Mouse (Mus musculus) liver, postnatal 0 days (tissue): Measurements from ENCODE around the gene Tspan18. TPM values are rescaled to one million over a fixed set of nuclear protein-coding genes. Genes with fewer than 3 reads are reported as not detected.

Experiments used
- ATAC-seq: fragments of 200-750 bp; cut with Nextera tagmentation; 2 replicates; pipeline ENCODE4 v1.8.0; 2017; ENCODE audit warnings: mild to moderate bottlenecking, moderate library complexity
- DNase-seq: peaks from one replicate; pipeline ENCODE4 v3.0.0-alpha.2; 2016
- H3K27ac ChIP-seq: fragments of 300-500 bp; sonication (generic); 2 replicates; pipeline ENCODE4 v1.5.1; 2014; ENCODE audit warnings: antibody characterized with exemption, moderate library complexity, mild to moderate bottlenecking, low read depth
- H3K27me3 ChIP-seq: fragments of 300-500 bp; sonication (generic); 2 replicates; pipeline ENCODE4 v1.6.1; 2014; ENCODE audit warnings: low read length, control low read depth, mixed read lengths; ENCODE audit not compliant: insufficient read depth
- H3K36me3 ChIP-seq: fragments of 300-500 bp; sonication (generic); replicated peaks from 2 replicates; pipeline ENCODE4 v1.6.1; 2014; ENCODE audit warnings: mild to moderate bottlenecking, control low read depth, low read length, moderate library complexity, mixed read lengths; ENCODE audit not compliant: insufficient read depth
- H3K4me1 ChIP-seq: fragments of 300-500 bp; sonication (generic); 2 replicates; pipeline ENCODE4 v1.6.1; 2014; ENCODE audit warnings: antibody characterized with exemption, mild to moderate bottlenecking, control low read depth; ENCODE audit not compliant: insufficient read depth
- H3K4me2 ChIP-seq: fragments of 300-500 bp; sonication (generic); 2 replicates; pipeline ENCODE4 v1.6.1; 2014; ENCODE audit warnings: low read depth, mild to moderate bottlenecking, low read length, moderate library complexity, mixed read lengths
- H3K4me3 ChIP-seq: fragments of 300-500 bp; sonication (generic); 2 replicates; pipeline ENCODE4 v1.5.1; 2014; ENCODE audit warnings: low read depth, low read length
- H3K9ac ChIP-seq: fragments of 300-500 bp; sonication (generic); replicated peaks from 2 replicates; pipeline ENCODE4 v1.6.1; 2014; ENCODE audit warnings: mild to moderate bottlenecking, moderate library complexity
- H3K9me3 ChIP-seq: fragments of 300-500 bp; sonication (generic); 2 replicates; pipeline ENCODE4 v1.6.1; 2016; ENCODE audit warnings: mild to moderate bottlenecking, control low read depth, low read length, mixed read lengths
- CTCF ChIP-seq: sonication (generic); IDR thresholded peaks from 2 replicates; pipeline ENCODE4 v1.5.1; 2016; ENCODE audit warnings: antibody characterized with exemption, low read depth
- EP300 ChIP-seq: IDR thresholded peaks from 2 replicates; pipeline ENCODE4 v1.6.1; 2016; ENCODE audit warnings: antibody characterized with exemption, low read depth, mild to moderate bottlenecking
- WGBS: fragments of 180-500 bp; shearing (Covaris S2); extraction: QIAGEN DNeasy Blood & Tissue Kit; methylation state at CpG from one replicate; pipeline ENCODE4 v1.1.7; 2014; ENCODE audit not compliant: insufficient replicate concordance; 5-methylcytosine and 5-hydroxymethylcytosine counted together
- polyA plus RNA-seq: library from polyadenylated mRNA; unstranded; fragments of >200 nt; fragmentation: Nextera tagmentation; extraction: Ambion mirVana; gene quantifications from 2 replicates; pipeline ENCODE4 v1.2.1, GENCODE M21; 2015

Tspan18 gene
- polyA plus RNA-seq, 1 experiment from 2014 or later, result 2.6 TPM

DNA sequence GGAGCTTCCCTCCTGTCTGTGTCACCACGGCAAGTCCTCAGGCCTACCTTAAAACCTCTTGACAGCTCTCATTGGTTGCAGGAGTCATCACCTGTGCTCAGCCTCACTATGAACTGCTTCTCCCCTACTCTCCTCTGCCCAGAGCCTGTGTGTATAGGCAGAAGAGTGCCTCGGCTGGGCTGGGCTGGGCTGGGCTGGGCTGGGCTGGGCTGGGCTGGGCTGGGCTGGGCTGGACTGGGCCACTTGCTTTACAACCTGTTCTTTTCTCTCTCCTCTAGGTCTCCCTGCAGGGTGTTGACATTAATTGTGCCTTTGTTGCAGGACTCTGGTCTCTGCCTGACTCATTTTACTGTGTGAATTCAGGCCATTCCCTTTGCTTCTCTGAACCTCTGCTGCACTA, 23.1 kb upstream of the Tspan18 start:
- H3K9me3 ChIP-seq, result no peaks in the 10 kb centered on the region
- DNase-seq (no peak), ATAC-seq (no peak)
- WGBS, result 45% methylated on average over 2 of the region's 2 CpGs
- peaks cover 14% of the 10 kb centered on the region for H3K4me1 ChIP-seq
- no peak for TF ChIP-seq CTCF
- H3K4me3 ChIP-seq, result no peak overlapping the region
- no peak overlapping the region for H3K9ac ChIP-seq
- H3K36me3 ChIP-seq, result no peaks in the 10 kb centered on the region
- no peak overlapping the region for H3K4me2 ChIP-seq
- no peak overlapping the region for H3K27ac ChIP-seq
- H3K27me3 ChIP-seq, result no peaks in the 10 kb centered on the region

DNA sequence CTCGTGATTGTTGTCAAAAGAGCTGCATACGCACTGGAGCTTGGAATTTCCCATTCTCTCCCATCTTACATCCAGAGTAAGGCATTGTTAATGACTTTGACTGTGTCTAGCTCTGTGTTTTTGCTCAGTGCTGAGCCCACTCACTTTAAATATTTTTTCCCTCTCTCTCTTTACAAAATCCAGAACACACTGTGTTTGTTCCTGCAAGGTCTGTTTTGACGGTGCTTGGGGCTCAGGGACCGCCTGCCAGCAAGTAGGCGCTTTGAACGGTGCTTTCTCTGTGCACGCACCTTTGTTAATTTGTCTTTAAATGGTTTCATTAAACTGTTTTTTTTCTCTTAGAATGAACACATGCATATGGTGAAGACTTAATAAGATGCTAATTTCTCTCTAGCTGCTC, 21.5 kb upstream of the Tspan18 start:
- no peak overlapping the region for H3K4me3 ChIP-seq
- H3K9me3 ChIP-seq, result no peaks in the 10 kb centered on the region
- 76% methylated on average over 7 of the region's 7 CpGs for WGBS
- no peaks in the 10 kb centered on the region for H3K27me3 ChIP-seq
- ATAC-seq (no peak), DNase-seq (no peak)
- no peak overlapping the region for H3K4me2 ChIP-seq
- H3K4me1 ChIP-seq, result peaks cover 14% of the 10 kb centered on the region
- H3K9ac ChIP-seq, result no peak overlapping the region
- H3K36me3 ChIP-seq, result no peaks in the 10 kb centered on the region
- H3K27ac ChIP-seq, result no peak overlapping the region
- TF ChIP-seq EP300 (no peak), CTCF (no peak)

DNA sequence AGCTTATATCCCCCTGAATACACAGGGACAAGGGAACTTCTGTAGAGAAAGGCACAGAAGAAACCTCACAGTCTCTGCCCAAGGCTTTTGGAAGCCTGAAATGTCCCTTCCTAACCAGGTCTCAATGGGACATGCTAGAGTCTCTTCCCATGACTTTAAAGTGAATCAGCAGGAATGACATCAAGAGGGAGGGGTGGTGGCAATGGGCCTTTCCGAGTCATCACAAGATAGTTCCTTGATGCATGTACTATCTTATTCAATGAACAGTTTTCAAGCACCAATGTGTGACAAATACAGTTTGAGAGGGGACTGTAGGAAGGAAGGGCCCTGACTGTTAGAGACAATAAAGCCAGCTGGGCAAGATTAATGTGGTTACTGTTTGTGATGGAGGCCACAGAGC, 20.3 kb upstream of the Tspan18 start:
- DNase-seq (no peak), ATAC-seq (no peak)
- H3K9ac ChIP-seq, result no peak overlapping the region
- H3K36me3 ChIP-seq, result no peaks in the 10 kb centered on the region
- no peak overlapping the region for H3K4me2 ChIP-seq
- 54% methylated on average over 1 of the region's 1 CpGs for WGBS
- H3K9me3 ChIP-seq, result no peaks in the 10 kb centered on the region
- peaks cover 14% of the 10 kb centered on the region for H3K4me1 ChIP-seq
- no peak for TF ChIP-seq EP300
- TF ChIP-seq CTCF, result no peak
- H3K4me3 ChIP-seq, result no peak overlapping the region
- no peak overlapping the region for H3K27ac ChIP-seq
- H3K27me3 ChIP-seq, result no peaks in the 10 kb centered on the region

DNA sequence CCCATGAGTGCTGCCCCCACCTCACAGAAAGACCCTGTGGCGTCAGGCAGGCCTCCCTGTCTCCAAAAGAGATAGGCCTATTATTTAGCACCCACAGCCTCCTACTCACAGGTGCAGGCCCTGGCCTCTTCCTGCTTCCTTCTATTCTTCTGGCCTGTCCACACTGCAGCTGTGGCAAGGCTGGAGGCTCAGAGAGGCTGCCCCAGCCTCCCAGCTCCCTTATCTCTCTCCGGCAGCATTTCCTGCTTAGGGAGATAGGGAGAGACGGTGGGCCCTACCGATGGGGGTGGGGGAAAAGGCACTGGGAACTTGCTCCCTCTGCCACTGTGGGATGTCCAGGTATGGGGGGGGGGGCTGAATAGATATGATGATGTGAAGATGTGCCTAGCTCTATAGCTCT, 19.4 kb upstream of the Tspan18 start:
- Histone ChIP-seq H3K9ac (peak overlapping the region; percentile 3; the same call in 1 of the 2 replicates), H3K9me3 (no peaks in the 10 kb centered on the region), H3K4me1 (peaks cover 14% of the 10 kb centered on the region), H3K27me3 (no peaks in the 10 kb centered on the region), H3K27ac (no peak overlapping the region), H3K4me2 (peak overlapping the region; percentile 33), H3K4me3 (no peak overlapping the region), H3K36me3 (no peaks in the 10 kb centered on the region)
- 21% methylated on average over 4 of the region's 4 CpGs for WGBS
- ATAC-seq (peak; percentile 89), DNase-seq (peak; percentile 52)
- TF ChIP-seq CTCF (no peak), EP300 (peak; percentile 87)

DNA sequence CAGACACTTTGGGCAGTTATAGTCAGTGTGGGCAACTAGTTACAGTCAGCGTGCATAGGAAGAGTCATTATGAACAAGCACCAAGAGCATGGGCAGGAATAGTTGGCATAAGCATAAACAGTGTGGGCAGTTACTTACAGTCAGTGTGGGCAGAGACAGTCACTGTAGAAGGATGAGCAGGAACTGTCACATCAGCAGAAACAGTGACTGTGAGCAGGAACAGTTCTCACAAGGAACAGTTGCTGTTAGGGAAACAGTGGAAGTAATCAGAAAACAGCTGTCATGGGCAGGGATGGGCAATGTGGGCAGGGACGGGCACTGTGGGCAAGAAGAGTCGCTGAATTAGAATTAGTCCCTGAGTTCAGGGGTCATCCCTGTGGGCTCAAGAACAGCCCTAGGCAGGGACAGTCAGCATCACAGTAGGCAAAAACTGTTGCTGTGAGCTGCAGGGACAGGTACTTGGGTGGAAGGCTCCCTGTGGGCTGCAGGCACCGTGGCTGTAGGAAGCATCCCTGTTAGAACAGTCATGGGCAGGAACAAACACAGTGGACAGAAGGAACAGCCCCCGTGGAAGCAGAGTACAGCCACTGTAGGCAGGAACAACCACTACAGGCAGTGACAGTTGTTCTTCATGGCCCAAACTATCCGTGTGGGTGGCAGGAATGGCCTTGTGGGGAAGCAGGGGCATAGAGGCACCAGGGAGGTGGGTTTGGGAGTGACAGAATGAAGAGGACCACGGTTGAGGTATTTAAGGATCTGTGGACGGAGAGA, 18.8 kb upstream of the Tspan18 start:
- no peak for TF ChIP-seq CTCF
- TF ChIP-seq EP300, result no peak
- Histone ChIP-seq H3K9me3 (no peaks in the 10 kb centered on the region), H3K4me1 (peaks cover 14% of the 10 kb centered on the region), H3K4me3 (no peak overlapping the region), H3K36me3 (no peaks in the 10 kb centered on the region), H3K27ac (no peak overlapping the region), H3K9ac (peak overlapping the region; percentile 3; the same call in 1 of the 2 replicates), H3K4me2 (peak overlapping the region; percentile 33), H3K27me3 (no peaks in the 10 kb centered on the region)
- WGBS, result 49% methylated on average over 8 of the region's 8 CpGs
- ATAC-seq (peak; percentile 49), DNase-seq (no peak)

DNA sequence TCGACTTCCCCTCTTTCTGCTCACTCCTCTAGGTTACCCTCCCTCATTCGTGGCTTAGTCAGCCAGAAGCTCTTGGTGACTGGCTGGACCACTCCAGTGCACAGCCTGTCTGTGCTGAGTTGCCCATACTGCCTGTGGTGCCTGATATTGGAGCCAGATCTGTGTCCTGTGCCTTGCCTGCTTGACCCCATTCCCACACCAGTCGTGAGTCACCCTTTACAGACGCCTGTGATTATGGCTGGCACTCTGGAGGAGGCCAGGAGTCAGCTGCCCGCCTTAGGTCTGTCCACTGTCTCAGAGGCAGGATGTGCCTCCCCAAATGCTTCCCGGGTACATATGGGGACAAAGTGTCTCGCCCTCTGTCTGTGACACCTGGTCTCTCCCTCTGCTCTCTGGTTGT, 17.0 kb upstream of the Tspan18 start:
- 58% methylated on average over 7 of the region's 7 CpGs for WGBS
- TF ChIP-seq CTCF (no peak), EP300 (no peak)
- no peak for ATAC-seq
- H3K27ac ChIP-seq, result no peak overlapping the region
- no peak overlapping the region for H3K4me2 ChIP-seq
- no peak overlapping the region for H3K4me3 ChIP-seq
- no peaks in the 10 kb centered on the region for H3K36me3 ChIP-seq
- H3K9ac ChIP-seq, result no peak overlapping the region
- no peaks in the 10 kb centered on the region for H3K9me3 ChIP-seq
- peaks cover 14% of the 10 kb centered on the region for H3K4me1 ChIP-seq
- DNase-seq, result no peak
- H3K27me3 ChIP-seq, result no peaks in the 10 kb centered on the region
